Mouse (Mus musculus): ENCODE measurements around the gene Trim67. TPM values are rescaled to one million over a fixed set of nuclear protein-coding genes. Genes with fewer than 3 reads are reported as not detected.

Gene Trim67
- polyA plus RNA-seq, 1 experiment from 2014 or later, result 15.1 TPM

DNA sequence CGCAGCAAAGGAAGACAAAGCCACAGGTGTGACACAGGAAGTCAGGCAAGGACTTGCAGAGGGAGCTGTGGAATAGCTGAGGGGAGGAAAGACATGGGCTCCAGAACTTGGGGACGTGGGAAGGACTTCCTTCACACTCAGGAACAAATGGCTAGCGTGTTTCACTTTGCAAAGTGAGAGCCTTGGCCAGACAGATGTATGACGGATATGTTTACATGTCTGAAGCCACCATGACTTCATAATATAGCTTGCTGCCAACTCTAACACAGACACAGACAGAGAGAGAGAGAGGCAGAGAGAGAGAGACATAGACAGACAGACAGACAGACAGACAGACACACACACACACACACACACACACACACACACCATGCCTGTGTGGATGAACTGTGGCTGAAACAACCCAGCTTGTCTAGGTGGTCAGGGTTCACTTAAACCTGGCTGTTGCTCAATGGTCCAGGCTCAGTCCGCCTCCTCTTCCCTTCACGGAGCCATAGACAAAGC lies 26.8 kb downstream of the Trim67 start:
- no peak for ATAC-seq (ENCODE audit: low FRiP score, low read depth)
- peaks cover 2% of the 10 kb centered on the region; the same call in 1 of the 2 replicates for H3K27me3 ChIP-seq (replicated peaks)
- no peak overlapping the region for H3K27ac ChIP-seq
- no peak overlapping the region for H3K9ac ChIP-seq
- peaks cover 3% of the 10 kb centered on the region; the same call in 1 of the 2 replicates for H3K9me3 ChIP-seq
- no peak overlapping the region for H3K4me3 ChIP-seq
- no peak overlapping the region for H3K4me2 ChIP-seq (replicated peaks)
- 77% methylated on average over 6 of the region's 6 CpGs for WGBS
- peaks cover 62% of the 10 kb centered on the region for H3K36me3 ChIP-seq
- H3K4me1 ChIP-seq, result no peaks in the 10 kb centered on the region

DNA sequence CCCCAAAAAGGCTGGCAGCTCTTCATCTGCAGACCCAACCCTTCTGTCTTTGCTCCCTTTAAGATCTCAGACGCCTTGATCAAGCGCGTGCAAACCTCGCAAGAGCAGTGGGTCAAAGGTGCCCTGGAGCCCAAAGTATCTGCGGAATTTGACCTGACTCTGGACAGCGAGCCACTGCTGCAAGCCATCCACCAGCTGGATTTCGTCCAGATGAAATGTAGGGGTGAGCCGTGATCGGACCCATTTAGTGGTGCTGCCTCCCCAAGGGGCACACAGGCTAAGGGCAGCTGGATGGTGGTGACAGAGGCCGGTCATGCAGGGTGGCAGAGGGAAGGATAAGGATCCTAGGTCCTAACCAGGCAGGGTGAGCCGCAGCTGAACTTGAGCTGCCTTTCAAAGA lies 27.2 kb downstream of the Trim67 start:
- 80% methylated on average over 11 of the region's 11 CpGs for WGBS
- Histone ChIP-seq H3K4me1 (no peaks in the 10 kb centered on the region), H3K27me3 (replicated peaks) (peaks cover 5% of the 10 kb centered on the region; the same call in 1 of the 2 replicates), H3K9me3 (peaks cover 3% of the 10 kb centered on the region; the same call in 1 of the 2 replicates), H3K4me3 (no peak overlapping the region), H3K9ac (no peak overlapping the region), H3K4me2 (replicated peaks) (no peak overlapping the region), H3K36me3 (peaks cover 67% of the 10 kb centered on the region), H3K27ac (no peak overlapping the region)
- ATAC-seq (ENCODE audit: low FRiP score, low read depth), result no peak

GRCm38 (mm10) chr8:124823497-124823896 lies 30.6 kb downstream of the Trim67 start:
- ATAC-seq (ENCODE audit: low FRiP score, low read depth), result no peak
- H3K9me3 ChIP-seq, result no peaks in the 10 kb centered on the region
- no peak overlapping the region for H3K9ac ChIP-seq
- H3K36me3 ChIP-seq, result peaks cover 45% of the 10 kb centered on the region
- no peak overlapping the region for H3K4me3 ChIP-seq
- peaks cover 5% of the 10 kb centered on the region; the same call in 1 of the 2 replicates for H3K27me3 ChIP-seq (replicated peaks)
- H3K4me2 ChIP-seq (replicated peaks), result no peak overlapping the region
- H3K27ac ChIP-seq, result no peak overlapping the region
- no peaks in the 10 kb centered on the region for H3K4me1 ChIP-seq
- 79% methylated on average over 6 of the region's 6 CpGs for WGBS

DNA sequence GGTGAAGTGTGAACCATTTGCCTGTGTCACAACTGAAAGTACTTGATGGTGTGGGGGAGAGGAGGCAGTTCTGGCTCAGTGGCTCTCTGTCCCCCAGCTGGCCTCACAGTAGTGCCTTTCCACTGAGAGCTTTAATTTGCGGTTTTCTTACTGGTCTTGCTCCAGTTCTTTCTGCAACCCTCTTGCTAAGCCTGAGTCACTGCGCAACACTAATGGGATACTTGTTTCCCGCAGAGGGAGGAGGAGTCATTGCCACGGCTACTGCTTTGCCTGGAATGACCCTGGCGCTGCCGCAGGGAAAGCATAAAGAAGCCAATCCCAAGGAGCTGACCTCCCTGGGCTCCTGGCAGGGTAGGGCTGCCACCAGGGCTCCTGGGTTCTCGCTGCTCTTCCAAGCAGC lies 33.8 kb downstream of the Trim67 start:
- Histone ChIP-seq H3K4me1 (no peaks in the 10 kb centered on the region), H3K27ac (no peak overlapping the region), H3K4me2 (replicated peaks) (no peak overlapping the region), H3K9ac (no peak overlapping the region), H3K36me3 (peaks cover 40% of the 10 kb centered on the region), H3K4me3 (no peak overlapping the region), H3K27me3 (replicated peaks) (peaks cover 8% of the 10 kb centered on the region; the same call in 1 of the 2 replicates), H3K9me3 (no peaks in the 10 kb centered on the region)
- WGBS, result 32% methylated on average over 7 of the region's 7 CpGs
- ATAC-seq (ENCODE audit: low FRiP score, low read depth), result no peak

DNA sequence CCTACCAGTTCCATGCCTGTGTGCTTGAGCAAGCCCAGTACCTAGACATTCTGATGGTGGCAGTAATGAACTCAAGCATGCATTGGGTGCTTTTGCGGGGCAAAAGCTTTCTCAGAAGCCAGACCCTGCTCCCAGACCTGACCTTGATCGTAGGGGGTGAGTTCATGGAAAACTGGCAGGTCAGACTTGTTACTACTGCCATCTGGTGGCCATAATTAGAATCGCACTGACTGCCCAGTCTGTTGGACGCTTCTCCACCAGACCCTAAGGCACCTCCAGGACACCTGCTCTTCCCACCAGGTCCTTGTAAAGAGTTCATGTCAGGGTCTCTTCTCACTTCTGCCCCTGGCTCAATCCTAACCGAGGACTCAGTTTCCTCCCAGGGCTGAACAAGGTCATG lies 34.5 kb downstream of the Trim67 start:
- Histone ChIP-seq H3K4me1 (no peaks in the 10 kb centered on the region), H3K4me3 (no peak overlapping the region), H3K4me2 (replicated peaks) (no peak overlapping the region), H3K27me3 (replicated peaks) (peaks cover 8% of the 10 kb centered on the region; the same call in 1 of the 2 replicates), H3K27ac (no peak overlapping the region), H3K9ac (no peak overlapping the region), H3K9me3 (no peaks in the 10 kb centered on the region), H3K36me3 (peaks cover 40% of the 10 kb centered on the region)
- no peak for ATAC-seq (ENCODE audit: low FRiP score, low read depth)
- WGBS, result 1% methylated on average over 5 of the region's 5 CpGs

GRCm38 (mm10) chr8:124828561-124829240 lies 35.8 kb downstream of the Trim67 start:
- Histone ChIP-seq H3K4me1 (no peaks in the 10 kb centered on the region), H3K9ac (no peak overlapping the region), H3K4me2 (replicated peaks) (no peak overlapping the region), H3K4me3 (no peak overlapping the region), H3K9me3 (no peaks in the 10 kb centered on the region), H3K36me3 (peaks cover 31% of the 10 kb centered on the region), H3K27me3 (replicated peaks) (peaks cover 8% of the 10 kb centered on the region; the same call in 1 of the 2 replicates), H3K27ac (no peak overlapping the region)
- 83% methylated on average over 24 of the region's 24 CpGs for WGBS
- no peak for ATAC-seq (ENCODE audit: low FRiP score, low read depth)

- H3K4me2 ChIP-seq (replicated peaks), result no peak overlapping the region
- 0 out of 2 replicates have a peak, but pooled peaks cover 3% of the 10 kb centered on the region for H3K27me3 ChIP-seq (replicated peaks)
- no peaks in the 10 kb centered on the region for H3K4me1 ChIP-seq
- H3K9me3 ChIP-seq, result no peaks in the 10 kb centered on the region
- ATAC-seq (ENCODE audit: low FRiP score, low read depth), result no peak
- H3K9ac ChIP-seq, result no peak overlapping the region
- H3K27ac ChIP-seq, result no peak overlapping the region
- H3K36me3 ChIP-seq, result peaks cover 18% of the 10 kb centered on the region
- H3K4me3 ChIP-seq, result no peak overlapping the region
- 85% methylated on average over 13 of the region's 13 CpGs for WGBS
Observed at GRCm38 (mm10) chr8:124830050-124830449, 37.2 kb downstream of the Trim67 start.

- WGBS, result 80% methylated on average over 6 of the region's 6 CpGs
- Histone ChIP-seq H3K36me3 (peaks cover 17% of the 10 kb centered on the region), H3K4me1 (no peaks in the 10 kb centered on the region), H3K27me3 (replicated peaks) (0 out of 2 replicates have a peak, but pooled peaks cover 3% of the 10 kb centered on the region), H3K4me2 (replicated peaks) (no peak overlapping the region), H3K9me3 (no peaks in the 10 kb centered on the region), H3K27ac (no peak overlapping the region), H3K9ac (no peak overlapping the region), H3K4me3 (no peak overlapping the region)
- no peak for ATAC-seq (ENCODE audit: low FRiP score, low read depth)
Observed at GRCm38 (mm10) chr8:124831531-124831930, 38.6 kb downstream of the Trim67 start.

GRCm38 (mm10) chr8:124831941-124832340 lies 39.0 kb downstream of the Trim67 start:
- Histone ChIP-seq H3K4me2 (replicated peaks) (no peak overlapping the region), H3K9me3 (no peaks in the 10 kb centered on the region), H3K36me3 (peaks cover 17% of the 10 kb centered on the region), H3K9ac (no peak overlapping the region), H3K4me3 (no peak overlapping the region), H3K27ac (no peak overlapping the region), H3K4me1 (no peaks in the 10 kb centered on the region), H3K27me3 (replicated peaks) (0 out of 2 replicates have a peak, but pooled peaks cover 3% of the 10 kb centered on the region)
- no peak for ATAC-seq (ENCODE audit: low FRiP score, low read depth)
- WGBS, result 85% methylated on average over 6 of the region's 6 CpGs

DNA sequence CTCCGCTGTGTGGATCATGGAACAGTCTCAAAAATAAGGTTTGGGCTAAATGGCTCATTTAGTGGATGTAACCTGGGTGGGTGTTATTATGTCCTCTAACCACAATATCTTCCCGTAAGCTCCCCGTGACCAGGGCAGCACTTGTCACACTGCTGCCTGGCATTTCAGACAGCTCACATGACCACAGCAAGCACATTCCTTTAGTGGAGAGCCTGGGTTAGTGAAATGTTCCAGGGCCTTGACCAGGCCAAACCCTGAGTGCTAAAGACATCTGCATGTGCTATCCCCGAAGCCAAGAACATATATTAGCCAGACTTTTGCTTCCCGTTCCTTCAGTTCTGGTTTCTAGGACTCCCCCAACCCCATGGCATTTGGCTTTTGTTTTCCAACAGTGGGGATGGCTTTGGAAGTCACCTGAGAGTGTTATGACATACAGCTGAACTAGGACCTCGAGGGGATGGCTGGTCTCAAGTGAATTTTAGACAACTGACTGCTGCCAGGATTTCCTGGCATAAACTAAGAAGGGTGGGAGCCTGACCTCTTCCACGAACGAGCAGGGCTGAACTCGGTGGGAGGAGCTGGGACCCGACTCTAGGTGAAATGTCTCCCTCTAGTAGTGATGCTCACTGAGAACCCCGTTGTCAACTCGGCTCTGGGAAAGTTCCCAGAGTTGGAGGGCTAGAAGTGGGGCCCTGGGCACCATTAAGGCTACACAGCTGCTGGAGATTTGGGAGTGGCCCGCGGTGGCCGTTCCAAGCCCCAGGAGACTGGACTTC lies 40.7 kb downstream of the Trim67 start:
- no peaks in the 10 kb centered on the region for H3K4me1 ChIP-seq
- no peak overlapping the region for H3K27ac ChIP-seq
- H3K9ac ChIP-seq, result no peak overlapping the region
- 0 out of 2 replicates have a peak, but pooled peaks cover 2% of the 10 kb centered on the region for H3K27me3 ChIP-seq (replicated peaks)
- H3K4me2 ChIP-seq (replicated peaks), result no peak overlapping the region
- no peaks in the 10 kb centered on the region for H3K9me3 ChIP-seq
- no peak for ATAC-seq (ENCODE audit: low FRiP score, low read depth)
- H3K4me3 ChIP-seq, result no peak overlapping the region
- WGBS, result 44% methylated on average over 15 of the region's 15 CpGs
- peaks cover 19% of the 10 kb centered on the region for H3K36me3 ChIP-seq

- Histone ChIP-seq H3K4me3 (no peak overlapping the region), H3K4me1 (no peaks in the 10 kb centered on the region), H3K36me3 (peaks cover 33% of the 10 kb centered on the region), H3K4me2 (replicated peaks) (no peak overlapping the region), H3K9ac (no peak overlapping the region), H3K27ac (no peak overlapping the region), H3K9me3 (no peaks in the 10 kb centered on the region), H3K27me3 (replicated peaks) (no peaks in the 10 kb centered on the region)
- ATAC-seq (ENCODE audit: low FRiP score, low read depth), result no peak
Observed at GRCm38 (mm10) chr8:124835848-124836247, 43.0 kb downstream of the Trim67 start.

DNA sequence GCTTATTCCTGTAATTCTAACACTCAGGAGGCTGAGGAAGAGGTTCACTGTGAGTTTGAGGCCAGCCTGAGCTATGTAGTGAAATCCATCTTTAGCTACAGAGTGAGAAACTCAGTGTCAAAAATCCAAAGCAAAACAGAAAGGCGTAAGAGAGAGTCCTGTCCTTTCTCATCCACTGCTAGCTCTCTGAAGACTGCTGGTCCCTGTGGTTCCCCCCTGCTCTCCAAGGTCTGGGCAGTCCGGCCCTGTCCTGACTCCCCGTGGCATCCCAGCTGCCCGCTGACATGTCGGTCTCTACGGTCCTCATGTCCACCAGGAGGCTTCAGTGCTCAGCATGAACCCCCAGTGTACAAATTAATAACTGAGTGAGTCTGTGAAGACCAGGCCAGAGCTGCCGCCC lies 43.4 kb downstream of the Trim67 start:
- no peaks in the 10 kb centered on the region for H3K27me3 ChIP-seq (replicated peaks)
- no peaks in the 10 kb centered on the region for H3K4me1 ChIP-seq
- ATAC-seq (ENCODE audit: low FRiP score, low read depth), result no peak
- no peak overlapping the region for H3K27ac ChIP-seq
- H3K9me3 ChIP-seq, result no peaks in the 10 kb centered on the region
- H3K36me3 ChIP-seq, result peaks cover 37% of the 10 kb centered on the region
- H3K9ac ChIP-seq, result no peak overlapping the region
- no peak overlapping the region for H3K4me2 ChIP-seq (replicated peaks)
- 82% methylated on average over 7 of the region's 7 CpGs for WGBS
- H3K4me3 ChIP-seq, result no peak overlapping the region
